In genomic region chr6:144480648-144481528, GRCm38 (mm10) we compare ENCODE assay signal across 9 mouse cellular contexts.
DNase-seq lines count a peak whose midpoint lies in the region; ATAC-seq lines count a peak whose summit lies in the region.
"Had no signal": no experiment of that assay in that cellular context is flagged by ENCODE, and none has a peak within 500 bp of the region (broad histone marks: within the 10 kb centered on the region; RNA-seq: fewer than 3 reads in every experiment).

No protein-coding gene starts in this region.

- H3K4me1 ChIP-seq in forebrain, embryonic 12.5 days: peaks cover 43% of the 10 kb centered on the region
- H3K4me1 ChIP-seq in intestine, embryonic 16.5 days (ENCODE audit: control insufficient read depth, insufficient read depth, low read length): peaks cover 3% of the 10 kb centered on the region; the same call in 1 of the 2 replicates
- peaks cover 19% of the 10 kb centered on the region for H3K4me1 ChIP-seq in neural tube, embryonic 13.5 days (replicated peaks)

- H3K4me2 ChIP-seq in forebrain, embryonic 12.5 days: peak overlapping the region; percentile 21
- H3K4me2 ChIP-seq in intestine, embryonic 16.5 days (ENCODE audit: low read depth, low read length): no peak overlapping the region
- H3K4me2 ChIP-seq in neural tube, embryonic 13.5 days: no peak overlapping the region

- H3K27me3 ChIP-seq in forebrain, embryonic 12.5 days: peaks cover 10% of the 10 kb centered on the region; the same call in 1 of the 2 replicates
- no peaks in the 10 kb centered on the region for H3K27me3 ChIP-seq in intestine, embryonic 16.5 days (replicated peaks; ENCODE audit: control insufficient read depth, insufficient read depth, low read length)
- peaks cover 42% of the 10 kb centered on the region for H3K27me3 ChIP-seq in neural tube, embryonic 13.5 days

- peak; percentile 94 for ATAC-seq in forebrain, embryonic 12.5 days (ENCODE audit: low FRiP score)
- peak; percentile 63 for ATAC-seq in intestine, embryonic 16.5 days
- peak; percentile 89 for ATAC-seq in neural tube, embryonic 13.5 days (ENCODE audit: low read depth)

- H3K9me3 ChIP-seq in forebrain, embryonic 12.5 days: no peaks in the 10 kb centered on the region
- no peaks in the 10 kb centered on the region for H3K9me3 ChIP-seq in intestine, embryonic 16.5 days (ENCODE audit: control insufficient read depth, low read length)
- H3K9me3 ChIP-seq in neural tube, embryonic 13.5 days: no peaks in the 10 kb centered on the region

- WGBS in forebrain, embryonic 12.5 days: 5% methylated on average over 5 of the region's 5 CpGs
- WGBS in intestine, embryonic 16.5 days: 37% methylated on average over 5 of the region's 5 CpGs
- WGBS in neural tube, embryonic 13.5 days: 5% methylated on average over 5 of the region's 5 CpGs

- DNase-seq in embryo, embryonic 9.5 days (ENCODE audit: extremely low spot score): peak; percentile 61
- no peak for DNase-seq in ovary, postnatal 10 days (ENCODE audit: low spot score)
- DNase-seq in gastrocnemius, postnatal 4 days (ENCODE audit: low spot score in 2 of 2): no peak
- DNase-seq in heart, postnatal 14 days: no peak
- DNase-seq: cerebellum, adult 11 months; spleen, adult 18-20 months had no signal

- peak overlapping the region; percentile 82 for H3K27ac ChIP-seq in forebrain, embryonic 12.5 days
- H3K27ac ChIP-seq in intestine, embryonic 16.5 days (ENCODE audit: low read length): no peak overlapping the region
- no peak overlapping the region for H3K27ac ChIP-seq in neural tube, embryonic 13.5 days (replicated peaks)

- intact Hi-C loops in heart, postnatal 14 days (cut with DNase I): no loop called here

- no peak overlapping the region for H3K9ac ChIP-seq in forebrain, embryonic 12.5 days
- no peak overlapping the region for H3K9ac ChIP-seq in intestine, embryonic 16.5 days (ENCODE audit: low read depth, low read length)
- no peak overlapping the region for H3K9ac ChIP-seq in neural tube, embryonic 13.5 days

- no peaks in the 10 kb centered on the region for H3K36me3 ChIP-seq in forebrain, embryonic 12.5 days (replicated peaks)
- no peaks in the 10 kb centered on the region for H3K36me3 ChIP-seq in intestine, embryonic 16.5 days (ENCODE audit: control insufficient read depth, insufficient read depth, low read length)
- H3K36me3 ChIP-seq in neural tube, embryonic 13.5 days: no peaks in the 10 kb centered on the region

- no peak overlapping the region for H3K4me3 ChIP-seq in forebrain, embryonic 12.5 days (replicated peaks)
- H3K4me3 ChIP-seq in intestine, embryonic 16.5 days (ENCODE audit: low read length): no peak overlapping the region
- H3K4me3 ChIP-seq in neural tube, embryonic 13.5 days: no peak overlapping the region
